Mouse (Mus musculus) liver, postnatal 0 days (tissue): ENCODE measurements around the gene Sipa1l1.

Experiments
- CTCF ChIP-seq: sonication (generic); IDR thresholded peaks from 2 replicates; pipeline ENCODE4 v1.5.1; 2016; ENCODE audit warnings: antibody characterized with exemption, low read depth
- EP300 ChIP-seq: IDR thresholded peaks from 2 replicates; pipeline ENCODE4 v1.6.1; 2016; ENCODE audit warnings: antibody characterized with exemption, low read depth, mild to moderate bottlenecking

DNA sequence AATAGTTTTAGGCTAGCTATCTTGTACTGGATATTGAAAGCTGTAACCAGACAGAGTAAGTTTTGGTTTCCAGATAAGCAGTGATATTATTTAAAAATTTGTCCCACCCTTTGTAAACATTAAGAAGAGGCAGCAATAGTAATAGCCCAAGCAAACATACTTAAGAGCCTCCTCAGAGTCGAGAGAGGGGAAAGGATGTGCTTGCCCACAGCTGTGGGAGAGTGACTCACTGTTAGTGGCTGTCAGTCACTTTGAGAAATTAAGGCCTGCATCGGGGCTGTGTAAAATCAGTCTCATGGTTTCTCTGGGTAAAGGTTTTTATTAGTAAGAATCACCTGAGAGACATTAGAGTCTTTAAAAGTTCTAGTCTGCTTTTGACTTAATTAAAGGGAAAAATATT, 40.6 kb downstream of the Sipa1l1 start:
- TF ChIP-seq CTCF (no peak), EP300 (no peak)
